10 mouse cellular contexts compared by ENCODE assay signal in the genomic region with DNA sequence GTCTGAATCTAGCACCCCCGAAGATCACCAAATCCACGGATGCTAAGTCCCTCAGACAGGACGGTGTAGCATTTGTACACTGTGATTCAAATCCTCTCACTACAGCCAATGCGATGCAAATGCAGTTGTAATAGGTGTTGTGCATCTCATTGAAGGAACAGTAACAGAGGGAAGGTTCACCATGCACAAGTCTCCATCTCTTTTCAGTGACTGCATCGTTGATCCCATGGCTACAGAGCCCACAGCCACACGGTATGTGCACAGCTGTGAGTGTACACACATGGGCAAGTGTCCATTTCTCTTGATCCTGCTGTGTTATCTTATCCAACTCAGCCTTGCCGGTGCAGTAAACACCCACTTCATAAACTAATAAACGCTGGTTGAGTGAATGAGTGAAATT.
DNase-seq lines count a peak whose midpoint lies in the region; ATAC-seq and TF ChIP-seq lines count a peak whose summit lies in the region.
"Had no signal": no experiment of that assay in that cellular context is flagged by ENCODE, and none has a peak within 500 bp of the region (broad histone marks: within the 10 kb centered on the region; RNA-seq: fewer than 3 reads in every experiment).

No protein-coding gene starts in this region.

- no peak for TF ChIP-seq EP300 in liver, postnatal 0 days (IDR thresholded peaks at IDR 0.05; ENCODE audit: low read depth)

- 0 out of 2 replicates have a peak overlapping the region, but pooled peaks have one; percentile 18 for H3K4me2 ChIP-seq in liver, postnatal 0 days (ENCODE audit: low read depth, low read length)
- H3K4me2 ChIP-seq in liver, embryonic 11.5 days: no peak overlapping the region
- peak overlapping the region; percentile 33 for H3K4me2 ChIP-seq in intestine, embryonic 14.5 days (ENCODE audit: low read length)
- H3K4me2 ChIP-seq in neural tube, embryonic 15.5 days: peak overlapping the region; percentile 31

- H3K4me1 ChIP-seq in liver, postnatal 0 days (ENCODE audit: insufficient read depth): peaks cover 15% of the 10 kb centered on the region
- H3K4me1 ChIP-seq in liver, embryonic 11.5 days (replicated peaks; ENCODE audit: control insufficient read depth, insufficient read depth, low read length): 0 out of 2 replicates have a peak, but pooled peaks cover 7% of the 10 kb centered on the region
- peaks cover 8% of the 10 kb centered on the region for H3K4me1 ChIP-seq in intestine, embryonic 14.5 days (replicated peaks; ENCODE audit: control insufficient read depth, insufficient read depth, low read length)
- peaks cover 25% of the 10 kb centered on the region for H3K4me1 ChIP-seq in neural tube, embryonic 15.5 days

- no peak overlapping the region for H3K9ac ChIP-seq in liver, postnatal 0 days (replicated peaks)
- H3K9ac ChIP-seq in liver, embryonic 11.5 days (ENCODE audit: low read depth, low read length): no peak overlapping the region
- H3K9ac ChIP-seq in intestine, embryonic 14.5 days (ENCODE audit: low read length): no peak overlapping the region
- H3K9ac ChIP-seq in neural tube, embryonic 15.5 days (replicated peaks): no peak overlapping the region

- no peak for ATAC-seq in liver, postnatal 0 days
- ATAC-seq in liver, embryonic 11.5 days (replicated peaks; ENCODE audit: low FRiP score): no peak
- ATAC-seq in intestine, embryonic 14.5 days (replicated peaks; ENCODE audit: low FRiP score, low TSS enrichment, low read depth): 0 out of 2 replicates have a peak, but pooled peaks have one; percentile 47
- ATAC-seq in neural tube, embryonic 15.5 days (ENCODE audit: low FRiP score): no peak
- ATAC-seq in monocyte, adult 5-6 weeks (replicated peaks; ENCODE audit: insufficient number of reproducible peaks, low FRiP score, low TSS enrichment, poor library complexity, severe bottlenecking): no peak

- no peak for TF ChIP-seq CTCF in liver, postnatal 0 days (IDR thresholded peaks at IDR 0.05; ENCODE audit: low read depth)

- DNase-seq in cerebellum, adult 9-11 months: peak; percentile 7
- no peak for DNase-seq in cerebellum, postnatal 4 days (ENCODE audit: low spot score in 2 of 2)
- DNase-seq in liver, postnatal 0 days: no peak
- DNase-seq in liver, embryonic 11.5 days (ENCODE audit: low spot score): no peak
- DNase-seq in intestine, embryonic 14.5 days (ENCODE audit: low spot score): peak; percentile 56
- DNase-seq in left cerebral cortex, adult 8-10 months (ENCODE audit: low spot score in 2 of 2): no peak
- DNase-seq: spleen, adult 18-20 months had no signal

- H3K27ac ChIP-seq in liver, postnatal 0 days (ENCODE audit: low read depth): no peak overlapping the region
- H3K27ac ChIP-seq in liver, embryonic 11.5 days (ENCODE audit: low read depth, low read length): no peak overlapping the region
- H3K27ac ChIP-seq in intestine, embryonic 14.5 days (ENCODE audit: low read depth): no peak overlapping the region
- H3K27ac ChIP-seq in neural tube, embryonic 15.5 days (replicated peaks): no peak overlapping the region

- WGBS in liver, postnatal 0 days (ENCODE audit: insufficient replicate concordance): 24% methylated on average over 8 of the region's 8 CpGs
- WGBS in liver, embryonic 11.5 days: 38% methylated on average over 8 of the region's 8 CpGs
- 24% methylated on average over 8 of the region's 8 CpGs for whole genome bisulfite sequencing in intestine, embryonic 14.5 days
- WGBS in neural tube, embryonic 15.5 days: 26% methylated on average over 8 of the region's 8 CpGs

- no peaks in the 10 kb centered on the region for H3K36me3 ChIP-seq in liver, postnatal 0 days (replicated peaks; ENCODE audit: insufficient read depth, low read length)
- H3K36me3 ChIP-seq in liver, embryonic 11.5 days (ENCODE audit: control insufficient read depth, insufficient read depth, low read length): no peaks in the 10 kb centered on the region
- no peaks in the 10 kb centered on the region for H3K36me3 ChIP-seq in intestine, embryonic 14.5 days (ENCODE audit: control insufficient read depth, insufficient read depth, low read length)
- no peaks in the 10 kb centered on the region for H3K36me3 ChIP-seq in neural tube, embryonic 15.5 days

- no peak overlapping the region for H3K4me3 ChIP-seq in liver, postnatal 0 days (ENCODE audit: low read depth, low read length)
- H3K4me3 ChIP-seq in liver, embryonic 11.5 days (ENCODE audit: low read depth, low read length): no peak overlapping the region
- H3K4me3 ChIP-seq in intestine, embryonic 14.5 days (ENCODE audit: low read depth, low read length): no peak overlapping the region
- no peak overlapping the region for H3K4me3 ChIP-seq in neural tube, embryonic 15.5 days (replicated peaks)
- H3K4me3 ChIP-seq: left cerebral cortex, adult 2 months had no signal

- peaks cover 7% of the 10 kb centered on the region; the same call in 1 of the 2 replicates for H3K27me3 ChIP-seq in liver, postnatal 0 days (ENCODE audit: insufficient read depth, low read length)
- peaks cover 31% of the 10 kb centered on the region for H3K27me3 ChIP-seq in liver, embryonic 11.5 days (replicated peaks; ENCODE audit: control insufficient read depth, insufficient read depth, low read length)
- H3K27me3 ChIP-seq in intestine, embryonic 14.5 days (replicated peaks; ENCODE audit: control insufficient read depth, insufficient read depth, low read length): peaks cover 5% of the 10 kb centered on the region
- no peaks in the 10 kb centered on the region for H3K27me3 ChIP-seq in neural tube, embryonic 15.5 days (replicated peaks)

- no peaks in the 10 kb centered on the region for H3K9me3 ChIP-seq in liver, postnatal 0 days (ENCODE audit: low read length)
- H3K9me3 ChIP-seq in liver, embryonic 11.5 days (ENCODE audit: control insufficient read depth, low read length): no peaks in the 10 kb centered on the region
- no peaks in the 10 kb centered on the region for H3K9me3 ChIP-seq in intestine, embryonic 14.5 days (ENCODE audit: control insufficient read depth, low read length)
- no peaks in the 10 kb centered on the region for H3K9me3 ChIP-seq in neural tube, embryonic 15.5 days (replicated peaks)

Comparison
In these comparisons a context has a peak if more than half of its experiments do, and no peak if none do; other contexts are left out.
1. DNase-seq: peak in cerebellum, adult 9-11 months (single experiment) and intestine, embryonic 14.5 days (single experiment); none in cerebellum, postnatal 4 days (0 of 2), liver, postnatal 0 days (single experiment), liver, embryonic 11.5 days (single experiment) and left cerebral cortex, adult 8-10 months (0 of 2).